Mouse (Mus musculus): ENCODE measurements around the gene Eef1b2.

- no peak for TF ChIP-seq EP300 (IDR thresholded peaks at IDR 0.05)
- no peak for TF ChIP-seq CTCF (IDR thresholded peaks at IDR 0.05)
These were observed 37.6 kb downstream of the Eef1b2 start, which contains the start of gene Gpr1 for GRCm38 (mm10) chr1:63214271-63214558.
